ENCODE assay signal across 8 mouse cellular contexts in the genomic region with DNA sequence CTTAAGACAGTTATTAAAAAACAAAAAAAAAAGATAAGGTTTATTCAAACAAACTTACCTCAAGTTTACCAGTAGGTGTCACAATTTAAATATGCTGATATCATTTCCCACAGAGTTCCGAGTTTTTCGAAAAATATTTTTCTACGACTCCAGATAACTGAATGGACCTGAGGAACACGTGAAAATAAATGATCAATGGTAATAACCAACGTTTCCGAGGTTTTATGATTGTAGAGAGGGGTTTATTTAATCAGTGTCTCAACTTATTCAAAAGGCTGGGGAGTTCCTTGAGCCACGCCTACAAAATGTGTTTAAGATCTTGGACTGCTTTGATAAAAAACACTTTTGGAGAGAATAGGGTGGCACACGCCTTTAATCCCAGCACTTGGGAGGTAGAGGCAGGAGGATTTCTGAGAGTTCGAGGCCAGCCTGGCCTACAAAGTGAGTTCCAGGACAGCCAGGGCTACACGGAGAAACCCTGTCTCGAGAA. TPM values are rescaled to one million over a fixed set of nuclear protein-coding genes. Genes with fewer than 3 reads are reported as not detected.
DNase-seq lines count a peak whose midpoint lies in the region; ATAC-seq and TF ChIP-seq lines count a peak whose summit lies in the region.

No protein-coding gene starts in this region.

- peak overlapping the region; percentile 78 for H3K4me2 ChIP-seq in liver, embryonic 14.5 days (ENCODE audit: low read depth)

- no peak for TF ChIP-seq CTCF in C2C12 (IDR thresholded peaks at IDR 0.05; ENCODE audit: control insufficient read depth, insufficient read depth, insufficient read length)
- TF ChIP-seq CTCF in liver, embryonic 14.5 days (IDR thresholded peaks at IDR 0.05; ENCODE audit: low read depth) = peak; percentile 5; the same call in 1 of the 2 replicates
- TF ChIP-seq CTCF in spleen, adult 2 months (IDR thresholded peaks at IDR 0.05; ENCODE audit: extremely low read depth, insufficient read depth, insufficient read length, insufficient replicate concordance) = no peak

- TF ChIP-seq POLR2A in spleen, adult 2 months (IDR thresholded peaks at IDR 0.05; ENCODE audit: low read depth, low read length) = no peak

- no peaks in the 10 kb centered on the region for H3K79me3 ChIP-seq in C2C12 (ENCODE audit: low read depth)

- no peaks in the 10 kb centered on the region for H3K79me2 ChIP-seq in C2C12 (ENCODE audit: control insufficient read depth, insufficient read depth)

- H3ac ChIP-seq in C2C12 (ENCODE audit: control insufficient read depth, insufficient read length, low read depth) = no peak overlapping the region

- peak overlapping the region; percentile 53 for H3K4me3 ChIP-seq in C2C12 (ENCODE audit: insufficient read depth, poor library complexity, severe bottlenecking)
- peak overlapping the region; percentile 74 for H3K4me3 ChIP-seq in hindbrain, embryonic 10.5 days
- H3K4me3 ChIP-seq in liver, embryonic 14.5 days (ENCODE audit: insufficient read depth in 1 of 2, low read depth in 2 of 2, low read length in 2 of 2) = peak overlapping the region; percentile 64 to 95; a peak in 3 of 4 replicates
- peak overlapping the region; percentile 53 for H3K4me3 ChIP-seq in spleen, adult 2 months (ENCODE audit: extremely low read depth, insufficient read depth, insufficient read length)

- no peak for ATAC-seq in liver, embryonic 14.5 days (ENCODE audit: insufficient read depth)
- ATAC-seq in granulocyte monocyte progenitor cell, adult 5-6 weeks (replicated peaks; ENCODE audit: poor library complexity, severe bottlenecking) = no peak

- DNase-seq in 3134 (ENCODE audit: extremely low read depth, insufficient read length, low spot score) = peak; percentile 56
- DNase-seq in cerebellum, postnatal 10 days = peak; percentile 40 to 54
- no peak for DNase-seq in hindbrain, embryonic 10.5 days (ENCODE audit: low spot score)
- peak; percentile 31 to 65 (median 35) for DNase-seq in liver, embryonic 14.5 days (ENCODE audit: low read depth in 3 of 3, low spot score in 3 of 3)
- DNase-seq in spleen, adult 2 months (ENCODE audit: low read depth in 1 of 2, low spot score in 2 of 2) = peak in 1 of 2 experiments; percentile 38
- no peak for DNase-seq in gastrocnemius, adult 18-20 months (ENCODE audit: low spot score)

- H3K36me3 ChIP-seq in C2C12 (ENCODE audit: control insufficient read depth, insufficient read depth) = no peaks in the 10 kb centered on the region
- no peaks in the 10 kb centered on the region for H3K36me3 ChIP-seq in hindbrain, embryonic 10.5 days
- no peaks in the 10 kb centered on the region for H3K36me3 ChIP-seq in liver, embryonic 14.5 days (replicated peaks; ENCODE audit: control insufficient read depth, insufficient read depth, low read depth)
- no peaks in the 10 kb centered on the region for H3K36me3 ChIP-seq in spleen, adult 2 months (ENCODE audit: control insufficient read depth, insufficient read depth, low read length)

- TF ChIP-seq EP300 in liver, embryonic 14.5 days (IDR thresholded peaks at IDR 0.05; ENCODE audit: low read depth) = no peak

- WGBS in hindbrain, embryonic 10.5 days = 50% methylated on average over 11 of the region's 11 CpGs
- WGBS in liver, embryonic 14.5 days (ENCODE audit: insufficient replicate concordance) = 13% methylated on average over 11 of the region's 11 CpGs
- WGBS in spleen, adult 2 months = 4% methylated on average over 11 of the region's 11 CpGs

- H3K9me3 ChIP-seq in hindbrain, embryonic 10.5 days = 0 out of 2 replicates have a peak, but pooled peaks cover 3% of the 10 kb centered on the region
- no peaks in the 10 kb centered on the region for H3K9me3 ChIP-seq in liver, embryonic 14.5 days (ENCODE audit: control insufficient read depth, low read length)

- H3K27ac ChIP-seq in hindbrain, embryonic 10.5 days = no peak overlapping the region; the same call in 1 of the 2 replicates
- no peak overlapping the region for H3K27ac ChIP-seq in liver, embryonic 14.5 days
- H3K27ac ChIP-seq in spleen, adult 2 months (ENCODE audit: insufficient read depth, low read length) = no peak overlapping the region

- no peaks in the 10 kb centered on the region for H3K27me3 ChIP-seq in C2C12 (ENCODE audit: control insufficient read depth, insufficient read depth, insufficient read length)
- no peaks in the 10 kb centered on the region for H3K27me3 ChIP-seq in hindbrain, embryonic 10.5 days (ENCODE audit: insufficient read depth, poor library complexity, severe bottlenecking)
- no peaks in the 10 kb centered on the region for H3K27me3 ChIP-seq in liver, embryonic 14.5 days (ENCODE audit: control insufficient read depth, insufficient read depth, low read length)
- H3K27me3 ChIP-seq in spleen, adult 2 months (ENCODE audit: control insufficient read depth, insufficient read depth, low read length) = no peaks in the 10 kb centered on the region

- H3K4me1 ChIP-seq in hindbrain, embryonic 10.5 days (replicated peaks) = peaks cover 21% of the 10 kb centered on the region
- peaks cover 0 to 5% of the 10 kb centered on the region in 2 experiments; a peak in 2 of 4 replicates for H3K4me1 ChIP-seq in liver, embryonic 14.5 days (replicated peaks; ENCODE audit: control insufficient read depth in 2 of 2, insufficient read depth in 2 of 2, low read length in 1 of 2)
- peaks cover 3% of the 10 kb centered on the region; the same call in 1 of the 2 replicates for H3K4me1 ChIP-seq in spleen, adult 2 months (ENCODE audit: control insufficient read depth, insufficient read depth, insufficient read length)

- peak overlapping the region; percentile 18; the same call in 1 of the 2 replicates for H3K9ac ChIP-seq in liver, embryonic 14.5 days (replicated peaks)

TF ChIP-seq in C2C12, 6 proteins besides CTCF, POLR2A, EP300 and RAD21:
- no peak for TF ChIP-seq FOSL1 (IDR thresholded peaks at IDR 0.05; ENCODE audit: insufficient read depth, low read length, poor library complexity, severe bottlenecking)
- TF ChIP-seq MYOD1 (IDR thresholded peaks at IDR 0.05; ENCODE audit: control insufficient read depth, insufficient read length, low read depth) = no peak
- TF ChIP-seq CEBPB (IDR thresholded peaks at IDR 0.05; ENCODE audit: low read depth) = no peak
- TF ChIP-seq MYOG (IDR thresholded peaks at IDR 0.05; ENCODE audit: control insufficient read depth, extremely low read depth, insufficient read length) = no peak
- no peak for TF ChIP-seq MAX (IDR thresholded peaks at IDR 0.05)
- TF ChIP-seq USF1 (IDR thresholded peaks at IDR 0.05; ENCODE audit: low read depth) = no peak

RNA-seq across cellular contexts. Expression of gene Stx11, which starts 42.5 kb away (rescaled TPM):
- polyA plus RNA-seq in C2C12 (2012; fragmentation: generic; extraction: Trizol) = 2.5 TPM
- 1.6 and 2.3 TPM in 2 replicates for polyA plus RNA-seq in hindbrain, embryonic 10.5 days (2016; fragmentation: Nextera tagmentation; extraction: Ambion mirVana)
- 5.7 and 6.1 TPM in 2 replicates for polyA plus RNA-seq in liver, embryonic 14.5 days (2012; rRNA removed)
- polyA plus RNA-seq in liver, embryonic 14.5 days (2014; fragmentation: Nextera tagmentation; extraction: Ambion mirVana) = 12.3 and 13.1 TPM in 2 replicates
- 14.6 and 18.0 TPM in 2 replicates for polyA plus RNA-seq in spleen, adult 2 months (2012; rRNA removed)
- total RNA-seq in gastrocnemius, adult 18-20 months (2021) = under 1 TPM; 0.46 to 0.47 TPM
- 7.4 and 9.1 TPM in 2 replicates for total RNA-seq in granulocyte monocyte progenitor cell, adult 5-6 weeks (2014; fragmentation: Nextera tagmentation)
- total RNA-seq in granulocyte monocyte progenitor cell, adult 5-6 weeks (2017) = 5.9 and 8.7 TPM in 2 replicates

RNA-seq across cellular contexts. Expression of gene Utrn, which starts 52.4 kb away (rescaled TPM):
- polyA plus RNA-seq in C2C12 (2012; fragmentation: generic; extraction: Trizol) = 10.5 TPM
- polyA plus RNA-seq in hindbrain, embryonic 10.5 days (2016; fragmentation: Nextera tagmentation; extraction: Ambion mirVana) = 38.7 and 52.9 TPM in 2 replicates
- polyA plus RNA-seq in liver, embryonic 14.5 days (2012; rRNA removed) = 1.9 and 2.7 TPM in 2 replicates
- polyA plus RNA-seq in liver, embryonic 14.5 days (2014; fragmentation: Nextera tagmentation; extraction: Ambion mirVana) = 4.4 and 6.0 TPM in 2 replicates
- polyA plus RNA-seq in spleen, adult 2 months (2012; rRNA removed) = 13.2 and 14.9 TPM in 2 replicates
- total RNA-seq in gastrocnemius, adult 18-20 months (2021) = 10 to 100 TPM; 17.6 to 20.4 TPM
- total RNA-seq in granulocyte monocyte progenitor cell, adult 5-6 weeks (2014; fragmentation: Nextera tagmentation) = 23.3 and 28.4 TPM in 2 replicates
- total RNA-seq in granulocyte monocyte progenitor cell, adult 5-6 weeks (2017) = 26.6 TPM in 2 replicates

Comparison
In these comparisons a context has a peak if more than half of its experiments do, and no peak if none do; other contexts are left out.
1. DNase-seq: peak in 3134 (single experiment), cerebellum, postnatal 10 days (2 of 2) and liver, embryonic 14.5 days (3 of 3); none in hindbrain, embryonic 10.5 days (single experiment) and gastrocnemius, adult 18-20 months (single experiment).
2. Peak in every context shown above with its lines, with median percentiles within 50 percentile points of each other: H3K4me3 ChIP-seq.